Mouse (Mus musculus): ENCODE data around the gene Nckap5l.

DNA sequence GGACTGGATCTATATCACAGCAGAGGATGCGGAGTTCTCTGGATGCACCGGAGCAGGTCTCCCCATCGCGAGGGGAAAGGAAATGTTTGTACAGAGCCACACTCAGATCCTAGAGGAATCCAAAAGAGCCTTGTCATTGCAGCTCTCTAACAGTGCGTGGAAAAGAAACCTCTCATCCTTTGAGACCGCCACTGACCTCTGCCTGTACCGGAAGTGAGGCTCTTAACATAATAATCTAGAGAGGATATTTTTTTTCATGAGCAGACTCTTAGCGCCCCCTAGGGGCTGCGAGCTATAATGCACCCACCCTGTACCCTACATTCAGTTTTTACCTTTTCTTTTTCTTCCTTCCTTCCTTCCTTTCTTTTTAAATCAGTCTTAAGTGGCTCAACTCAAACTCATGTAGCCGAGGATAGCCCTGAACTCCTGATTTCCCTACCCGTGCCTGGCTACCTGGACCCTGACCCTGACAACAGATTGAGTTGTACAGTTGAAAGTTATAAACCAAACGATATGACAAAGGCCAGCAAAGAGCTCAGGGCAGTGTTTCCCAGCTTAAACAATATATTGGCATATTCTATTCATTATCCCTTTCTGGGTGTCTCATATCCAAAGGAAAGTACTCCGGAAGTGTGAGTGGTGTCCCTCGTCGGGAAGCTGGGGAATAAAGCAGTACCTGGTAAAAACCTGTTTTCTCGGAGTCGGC, 13.6 kb upstream of the Nckap5l start:
- TF ChIP-seq CTCF (IDR thresholded peaks at IDR 0.05; ENCODE audit: insufficient read depth, low read depth, low read length) (0 out of 2 replicates have a peak, but pooled peaks have one; percentile 24), POLR2A (IDR thresholded peaks at IDR 0.05; ENCODE audit: insufficient read depth, low read depth, low read length) (no peak)

All from olfactory bulb, adult 2 months (tissue).